Mouse (Mus musculus): ENCODE data around the gene Sult1b1. TPM values are rescaled to one million over a fixed set of nuclear protein-coding genes. Genes with fewer than 3 reads are reported as not detected.

The Sult1b1 gene
- polyA plus RNA-seq (2015; fragmentation: Nextera tagmentation; extraction: Ambion mirVana): not detected in 2 replicates

GRCm38 (mm10) chr5:87538111-87538510 lies at the start of gene Sult1b1:
Gene Sult1b1 (minus strand): TSS chr5:87538195.
- H3K4me3 ChIP-seq: no peak within 1 kb of the TSS
- 83% methylated on average over 2 of the region's 2 CpGs for WGBS
- H3K9ac ChIP-seq: no peak within 1 kb of the TSS
- H3K27ac ChIP-seq: no peak within 1 kb of the TSS
- no peak within 1 kb of the TSS for H3K4me2 ChIP-seq
- H3K27me3 ChIP-seq: no peaks in the 10 kb centered on the region
- H3K9me3 ChIP-seq: no peaks in the 10 kb centered on the region
- H3K4me1 ChIP-seq: no peaks in the 10 kb centered on the region
- no peaks in the 10 kb centered on the region for H3K36me3 ChIP-seq
- no peak for ATAC-seq (ENCODE audit: insufficient number of reproducible peaks, low FRiP score, low TSS enrichment, low read depth)

GRCm38 (mm10) chr5:87580389-87580788 lies 42.4 kb upstream of the Sult1b1 start:
- no peak overlapping the region for H3K9ac ChIP-seq
- ATAC-seq (ENCODE audit: insufficient number of reproducible peaks, low FRiP score, low TSS enrichment, low read depth): no peak
- no peak overlapping the region for H3K4me3 ChIP-seq
- no peaks in the 10 kb centered on the region for H3K9me3 ChIP-seq
- H3K4me1 ChIP-seq: no peaks in the 10 kb centered on the region
- H3K27ac ChIP-seq: no peak overlapping the region
- 73% methylated on average over 1 of the region's 1 CpGs for WGBS
- no peak overlapping the region for H3K4me2 ChIP-seq
- H3K27me3 ChIP-seq: no peaks in the 10 kb centered on the region
- no peaks in the 10 kb centered on the region for H3K36me3 ChIP-seq

- no peaks in the 10 kb centered on the region for H3K36me3 ChIP-seq
- H3K27me3 ChIP-seq: no peaks in the 10 kb centered on the region
- WGBS: 15% methylated on average over 1 of the region's 1 CpGs
- no peaks in the 10 kb centered on the region for H3K4me1 ChIP-seq
- no peaks in the 10 kb centered on the region for H3K9me3 ChIP-seq
- H3K27ac ChIP-seq: no peak overlapping the region
- H3K4me2 ChIP-seq: no peak overlapping the region
- H3K4me3 ChIP-seq: no peak overlapping the region
- H3K9ac ChIP-seq: no peak overlapping the region
- ATAC-seq (ENCODE audit: insufficient number of reproducible peaks, low FRiP score, low TSS enrichment, low read depth): no peak
Measured at GRCm38 (mm10) chr5:87574174-87574573, 36.2 kb upstream of the Sult1b1 start.

GRCm38 (mm10) chr5:87573490-87573889 lies 35.5 kb upstream of the Sult1b1 start:
- ATAC-seq (ENCODE audit: insufficient number of reproducible peaks, low FRiP score, low TSS enrichment, low read depth): no peak
- H3K9me3 ChIP-seq: no peaks in the 10 kb centered on the region
- no peak overlapping the region for H3K9ac ChIP-seq
- H3K27ac ChIP-seq: no peak overlapping the region
- H3K36me3 ChIP-seq: no peaks in the 10 kb centered on the region
- H3K4me1 ChIP-seq: no peaks in the 10 kb centered on the region
- no peak overlapping the region for H3K4me3 ChIP-seq
- 26% methylated on average over 5 of the region's 5 CpGs for WGBS
- H3K27me3 ChIP-seq: no peaks in the 10 kb centered on the region
- H3K4me2 ChIP-seq: peak overlapping the region; percentile 10; the same call in 1 of the 2 replicates

- H3K4me2 ChIP-seq: no peak overlapping the region
- no peaks in the 10 kb centered on the region for H3K27me3 ChIP-seq
- no peaks in the 10 kb centered on the region for H3K36me3 ChIP-seq
- no peak overlapping the region for H3K9ac ChIP-seq
- no peaks in the 10 kb centered on the region for H3K4me1 ChIP-seq
- no peak overlapping the region for H3K4me3 ChIP-seq
- 51% methylated on average over 6 of the region's 6 CpGs for WGBS
- no peaks in the 10 kb centered on the region for H3K9me3 ChIP-seq
- no peak overlapping the region for H3K27ac ChIP-seq
- no peak for ATAC-seq (ENCODE audit: insufficient number of reproducible peaks, low FRiP score, low TSS enrichment, low read depth)
Measured at GRCm38 (mm10) chr5:87572781-87573180, 34.8 kb upstream of the Sult1b1 start.

- Histone ChIP-seq H3K4me2 (no peak within 1 kb of the TSS), H3K9me3 (no peaks in the 10 kb centered on the region), H3K27ac (no peak within 1 kb of the TSS), H3K9ac (no peak within 1 kb of the TSS), H3K36me3 (no peaks in the 10 kb centered on the region), H3K27me3 (no peaks in the 10 kb centered on the region), H3K4me1 (no peaks in the 10 kb centered on the region), H3K4me3 (no peak within 1 kb of the TSS)
- no peak for ATAC-seq (ENCODE audit: insufficient number of reproducible peaks, low FRiP score, low TSS enrichment, low read depth)
- WGBS: 73% methylated on average over 5 of the region's 5 CpGs
Measured at GRCm38 (mm10) chr5:87568845-87569244, 30.9 kb upstream of the Sult1b1 start, which contains the start of gene Sult1d1. Gene Sult1d1 (minus strand): TSS chr5:87569027.

- H3K27me3 ChIP-seq: no peaks in the 10 kb centered on the region
- H3K27ac ChIP-seq: no peak overlapping the region
- no peaks in the 10 kb centered on the region for H3K4me1 ChIP-seq
- no peak overlapping the region for H3K4me2 ChIP-seq
- H3K9me3 ChIP-seq: no peaks in the 10 kb centered on the region
- 79% methylated on average over 1 of the region's 1 CpGs for WGBS
- no peaks in the 10 kb centered on the region for H3K36me3 ChIP-seq
- no peak overlapping the region for H3K4me3 ChIP-seq
- no peak overlapping the region for H3K9ac ChIP-seq
- ATAC-seq (ENCODE audit: insufficient number of reproducible peaks, low FRiP score, low TSS enrichment, low read depth): no peak
Measured at GRCm38 (mm10) chr5:87567306-87567705, 29.3 kb upstream of the Sult1b1 start.

- Histone ChIP-seq H3K4me2 (no peak overlapping the region), H3K4me3 (no peak overlapping the region), H3K9ac (no peak overlapping the region), H3K9me3 (no peaks in the 10 kb centered on the region), H3K36me3 (no peaks in the 10 kb centered on the region), H3K27ac (no peak overlapping the region), H3K27me3 (no peaks in the 10 kb centered on the region), H3K4me1 (no peaks in the 10 kb centered on the region)
- no peak for ATAC-seq (ENCODE audit: insufficient number of reproducible peaks, low FRiP score, low TSS enrichment, low read depth)
Measured at GRCm38 (mm10) chr5:87562966-87563365, 25.0 kb upstream of the Sult1b1 start.

GRCm38 (mm10) chr5:87562526-87562925 lies 24.5 kb upstream of the Sult1b1 start:
- ATAC-seq (ENCODE audit: insufficient number of reproducible peaks, low FRiP score, low TSS enrichment, low read depth): no peak
- H3K9me3 ChIP-seq: no peaks in the 10 kb centered on the region
- WGBS: 75% methylated on average over 4 of the region's 4 CpGs

GRCm38 (mm10) chr5:87560145-87560544 lies 22.1 kb upstream of the Sult1b1 start:
- H3K9ac ChIP-seq: no peak overlapping the region
- ATAC-seq (ENCODE audit: insufficient number of reproducible peaks, low FRiP score, low TSS enrichment, low read depth): no peak
- no peaks in the 10 kb centered on the region for H3K27me3 ChIP-seq
- H3K27ac ChIP-seq: no peak overlapping the region
- H3K4me2 ChIP-seq: no peak overlapping the region
- H3K36me3 ChIP-seq: no peaks in the 10 kb centered on the region
- no peaks in the 10 kb centered on the region for H3K9me3 ChIP-seq
- no peaks in the 10 kb centered on the region for H3K4me1 ChIP-seq
- 73% methylated on average over 5 of the region's 5 CpGs for WGBS
- H3K4me3 ChIP-seq: no peak overlapping the region

More at GRCm38 (mm10) chr5:87562526-87562925, 24.5 kb upstream of the Sult1b1 start:
- Histone ChIP-seq H3K27me3 (no peaks in the 10 kb centered on the region), H3K9ac (no peak overlapping the region), H3K4me3 (no peak overlapping the region), H3K4me2 (no peak overlapping the region), H3K36me3 (no peaks in the 10 kb centered on the region), H3K4me1 (no peaks in the 10 kb centered on the region), H3K27ac (no peak overlapping the region)

- Histone ChIP-seq H3K9ac (no peak overlapping the region), H3K9me3 (no peaks in the 10 kb centered on the region), H3K4me1 (no peaks in the 10 kb centered on the region), H3K36me3 (no peaks in the 10 kb centered on the region), H3K27ac (no peak overlapping the region), H3K4me3 (no peak overlapping the region), H3K4me2 (no peak overlapping the region), H3K27me3 (no peaks in the 10 kb centered on the region)
- 25% methylated on average over 1 of the region's 1 CpGs for WGBS
- no peak for ATAC-seq (ENCODE audit: insufficient number of reproducible peaks, low FRiP score, low TSS enrichment, low read depth)
Measured at GRCm38 (mm10) chr5:87550935-87551334, 12.9 kb upstream of the Sult1b1 start.

GRCm38 (mm10) chr5:87535994-87536644 lies 1.9 kb downstream of the Sult1b1 start:
- no peak overlapping the region for H3K4me2 ChIP-seq
- H3K9ac ChIP-seq: no peak overlapping the region
- H3K4me3 ChIP-seq: no peak overlapping the region
- no peak overlapping the region for H3K27ac ChIP-seq
- H3K36me3 ChIP-seq: no peaks in the 10 kb centered on the region
- no peaks in the 10 kb centered on the region for H3K9me3 ChIP-seq
- no peaks in the 10 kb centered on the region for H3K27me3 ChIP-seq
- H3K4me1 ChIP-seq: no peaks in the 10 kb centered on the region
- WGBS: 72% methylated on average over 4 of the region's 4 CpGs
- ATAC-seq (ENCODE audit: insufficient number of reproducible peaks, low FRiP score, low TSS enrichment, low read depth): no peak

GRCm38 (mm10) chr5:87532288-87532687 lies 5.7 kb downstream of the Sult1b1 start:
- Histone ChIP-seq H3K4me1 (no peaks in the 10 kb centered on the region), H3K27ac (no peak overlapping the region), H3K36me3 (no peaks in the 10 kb centered on the region), H3K9me3 (no peaks in the 10 kb centered on the region), H3K4me2 (no peak overlapping the region), H3K9ac (no peak overlapping the region), H3K4me3 (no peak overlapping the region), H3K27me3 (no peaks in the 10 kb centered on the region)
- 75% methylated on average over 2 of the region's 2 CpGs for WGBS
- ATAC-seq (ENCODE audit: insufficient number of reproducible peaks, low FRiP score, low TSS enrichment, low read depth): no peak
